Mouse (Mus musculus): Measurements from ENCODE around the gene Slco1a4. TPM values are rescaled to one million over a fixed set of nuclear protein-coding genes. Genes with fewer than 3 reads are reported as not detected.

Gene Slco1a4
- polyA plus RNA-seq (2017; shearing (Covaris generic)): under 1 TPM in 1 of 2 experiments, not detected in 1; 0.16 TPM

GRCm38 (mm10) chr6:141856085-141856484 is at the start of gene Slco1a4:
TSS of gene Slco1a4 (minus strand) at chr6:141856199.

GRCm38 (mm10) chr6:141773710-141774109 is 82.3 kb downstream of the Slco1a4 start, which contains the start of gene Gm5724:
TSS of gene Gm5724 (minus strand) at chr6:141773810.

Other genes starting within 250 kb of the Slco1a4 start
- not detected for gene Slco1b2, start 226.7 kb downstream of the Slco1a4 start, polyA plus RNA-seq (2017; shearing (Covaris generic))
- under 1 TPM in 1 of 2 experiments, not detected in 1; 0.06 TPM for gene Gm5724, start 82.4 kb downstream of the Slco1a4 start, polyA plus RNA-seq (2017; shearing (Covaris generic))
- not detected for gene Slco1a1, start 90.8 kb upstream of the Slco1a4 start, polyA plus RNA-seq (2017; shearing (Covaris generic))
- not detected for gene Gm6614, start 155.2 kb upstream of the Slco1a4 start, polyA plus RNA-seq (2017; shearing (Covaris generic))